Mouse (Mus musculus) bone marrow macrophage, adult 2 months (primary cell): ENCODE measurements around the gene Cdadc1.

Source experiments
- CTCF ChIP-seq: IDR thresholded peaks from 2 replicates; pipeline ENCODE4 v1.5.1; 2012; ENCODE audit warnings: low read depth, mild to moderate bottlenecking, low read length, moderate library complexity
- POLR2A ChIP-seq: IDR thresholded peaks from 2 replicates; pipeline ENCODE4 v1.6.1; 2012; ENCODE audit warnings: mild to moderate bottlenecking, low read depth, low read length, borderline replicate concordance

DNA sequence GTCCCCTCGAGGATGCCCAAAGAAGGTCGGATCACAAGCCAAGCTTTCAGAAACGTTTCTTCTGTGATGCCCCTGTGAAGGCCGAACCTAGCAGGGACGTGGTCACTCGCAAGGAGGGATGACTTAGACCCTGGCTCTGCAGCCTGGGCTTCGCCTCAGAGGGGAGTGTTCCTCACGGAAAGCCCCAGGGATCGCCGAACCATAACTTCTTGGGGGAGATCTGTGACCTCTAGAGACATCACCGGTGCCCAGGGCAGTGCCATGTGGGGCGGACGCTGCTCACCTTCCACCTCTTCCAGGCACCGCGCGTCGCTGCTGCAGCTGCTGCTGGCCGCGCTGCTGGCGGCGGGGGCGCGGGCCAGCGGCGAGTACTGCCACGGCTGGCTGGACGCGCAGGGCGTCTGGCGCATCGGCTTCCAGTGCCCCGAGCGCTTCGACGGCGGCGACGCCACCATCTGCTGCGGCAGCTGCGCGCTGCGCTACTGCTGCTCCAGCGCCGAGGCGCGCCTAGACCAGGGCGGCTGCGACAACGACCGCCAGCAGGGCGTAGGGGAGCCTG, 28.1 kb upstream of the Cdadc1 start:
- no peak for TF ChIP-seq CTCF
- TF ChIP-seq POLR2A: no peak
